Mouse (Mus musculus): ENCODE data around the gene Ushbp1. TPM values are rescaled to one million over a fixed set of nuclear protein-coding genes. Genes with fewer than 3 reads are reported as not detected.

The Ushbp1 gene
- total and polyA plus RNA-seq, 3 experiments: not detected

DNA sequence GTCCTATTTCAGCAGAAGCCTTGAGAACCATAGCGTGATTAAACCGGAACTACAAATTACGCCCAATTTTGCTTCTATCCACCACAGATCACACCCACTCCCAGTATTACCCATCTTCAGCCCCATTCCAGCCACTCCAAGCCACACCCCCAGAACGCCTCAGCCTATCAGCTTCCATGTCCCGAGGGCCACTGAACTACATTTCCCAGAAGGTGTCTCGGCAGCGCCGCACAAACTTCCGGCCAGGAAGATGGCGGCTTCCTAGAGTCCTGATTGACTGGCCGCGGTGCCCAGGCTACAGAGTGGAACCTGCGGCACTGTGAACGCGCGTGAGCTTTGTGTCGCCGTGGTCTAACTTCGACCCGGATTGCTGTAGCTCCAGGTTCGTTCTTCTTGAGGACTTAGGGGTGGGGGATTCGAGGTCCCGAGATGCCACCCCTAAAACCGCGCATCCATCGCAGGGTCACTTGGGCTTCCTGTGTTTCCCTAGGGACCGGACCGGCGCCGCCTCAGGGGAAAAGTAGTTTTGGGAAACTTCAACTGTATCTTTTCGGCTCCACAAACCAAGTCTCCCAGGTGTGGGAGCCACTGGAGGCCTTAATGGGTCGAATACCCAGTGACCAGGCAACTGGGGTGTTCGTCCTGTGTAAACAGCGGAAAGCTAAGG, 1.2 kb upstream of the Ushbp1 start, which contains the start of gene Babam1:
TSS of gene Babam1 (plus strand) at position 223 of the 667 bp plus-strand sequence.
- in situ Hi-C loops (cut with MboI; ENCODE audit: low pct_ligation_motif_present, low pct_unique_long_range_greater_than_20kb, low sequenced_read_pairs): no loop called here
- peak within 1 kb of the TSS; percentile 35 for H3K27ac ChIP-seq (ENCODE audit: insufficient read depth, low read depth)

GRCm38 (mm10) chr8:71395071-71395470, 531 bp downstream of the Ushbp1 start:
- Histone ChIP-seq H3K27ac (ENCODE audit: insufficient read depth, low read depth) (no peak overlapping the region), H3K9ac (ENCODE audit: insufficient read depth, low read depth) (no peak overlapping the region), H3K36me3 (replicated peaks in 1 of 2; ENCODE audit: control insufficient read depth in 1 of 2, insufficient read depth in 1 of 2, low read length in 1 of 2) (peaks cover 13 to 20% of the 10 kb centered on the region in 2 experiments), H3K4me1 (ENCODE audit: control insufficient read depth in 1 of 2, insufficient read depth in 2 of 2) (peaks cover 13 to 49% of the 10 kb centered on the region in 2 experiments), H3K79me2 (replicated peaks; ENCODE audit: control insufficient read depth, extremely low read depth, insufficient read depth, poor library complexity, severe bottlenecking) (peaks cover 6% of the 10 kb centered on the region; the same call in 1 of the 2 replicates), H3K4me2 (ENCODE audit: insufficient read depth, low read depth, poor library complexity, severe bottlenecking) (no peak overlapping the region), H3K4me3 (replicated peaks in 1 of 3; ENCODE audit: low read depth in 2 of 3, low read length in 2 of 3, poor library complexity in 1 of 3) (no peak overlapping the region), H3K27me3 (replicated peaks) (no peaks in the 10 kb centered on the region), H3K9me3 (replicated peaks; ENCODE audit: low read length) (no peaks in the 10 kb centered on the region)
- DNase-seq (ENCODE audit: extremely low read depth): no peak
- in situ Hi-C loops (cut with MboI; ENCODE audit: low pct_ligation_motif_present, low pct_unique_long_range_greater_than_20kb, low sequenced_read_pairs): no loop called here
- no peak for TF ChIP-seq PAX5 (IDR thresholded peaks at IDR 0.05; ENCODE audit: low read length)
- no peak for TF ChIP-seq MAX (IDR thresholded peaks at IDR 0.05; ENCODE audit: low read length)
- TF ChIP-seq KAT2A (IDR thresholded peaks at IDR 0.05; ENCODE audit: insufficient replicate concordance, low read length): no peak
- TF ChIP-seq UBTF (IDR thresholded peaks at IDR 0.05; ENCODE audit: low read depth, low read length): no peak
- no peak for TF ChIP-seq JUN (IDR thresholded peaks at IDR 0.05; ENCODE audit: insufficient read depth, low read depth, low read length)
- TF ChIP-seq CTCF (conservative IDR thresholded peaks at IDR 0.05 in 1 of 2, IDR thresholded peaks at IDR 0.05 in 1 of 2; ENCODE audit: low read depth in 2 of 2, low read length in 2 of 2): no peak
- no peak for TF ChIP-seq SIN3A (IDR thresholded peaks at IDR 0.05; ENCODE audit: low read length)
- TF ChIP-seq ZKSCAN1 (IDR thresholded peaks at IDR 0.05; ENCODE audit: borderline replicate concordance, low read depth, low read length): no peak
- dilution Hi-C loops (cut with MboI; ENCODE audit: extremely low pct_ligation_motif_present, extremely low pct_unique_long_range_greater_than_20kb, low sequenced_read_pairs): no loop called here

More for the DNA sequence above, 1.2 kb upstream of the Ushbp1 start, which contains the start of gene Babam1:
- H3K36me3 ChIP-seq (replicated peaks in 1 of 2; ENCODE audit: control insufficient read depth in 1 of 2, insufficient read depth in 1 of 2, low read length in 1 of 2): peaks cover 19 to 31% of the 10 kb centered on the region in 2 experiments
- no peaks in the 10 kb centered on the region for H3K27me3 ChIP-seq (replicated peaks)
- peak within 1 kb of the TSS; percentile 89 for H3K4me2 ChIP-seq (ENCODE audit: insufficient read depth, low read depth, poor library complexity, severe bottlenecking)
- DNase-seq (ENCODE audit: extremely low read depth): peak; percentile 99
- peaks cover 12 to 40% of the 10 kb centered on the region in 2 experiments for H3K4me1 ChIP-seq (ENCODE audit: control insufficient read depth in 1 of 2, insufficient read depth in 2 of 2)
- dilution Hi-C loops (cut with MboI; ENCODE audit: extremely low pct_ligation_motif_present, extremely low pct_unique_long_range_greater_than_20kb, low sequenced_read_pairs): no loop called here
- peaks cover 6% of the 10 kb centered on the region; the same call in 1 of the 2 replicates for H3K79me2 ChIP-seq (replicated peaks; ENCODE audit: control insufficient read depth, extremely low read depth, insufficient read depth, poor library complexity, severe bottlenecking)
- peak; percentile 86 for TF ChIP-seq ELF1 (IDR thresholded peaks at IDR 0.05; ENCODE audit: low read depth, low read length)
- peak; percentile 56; the same call in 1 of the 2 replicates for TF ChIP-seq NRF1 (IDR thresholded peaks at IDR 0.05; ENCODE audit: low read depth, low read length)
- TF ChIP-seq NELFE (IDR thresholded peaks at IDR 0.05; ENCODE audit: low read depth, low read length): peak; percentile 63; the same call in 1 of the 2 replicates
- TF ChIP-seq POLR2A (IDR thresholded peaks at IDR 0.05; ENCODE audit: low read depth, low read length): peak; percentile 88
- peak; percentile 38; the same call in 1 of the 2 replicates for TF ChIP-seq GABPA (IDR thresholded peaks at IDR 0.05; ENCODE audit: insufficient replicate concordance, low read depth, low read length)
- TF ChIP-seq TCF12 (IDR thresholded peaks at IDR 0.05; ENCODE audit: low read depth, low read length): peak; percentile 85
- peak; percentile 65; the same call in 1 of the 2 replicates for TF ChIP-seq TBP (conservative IDR thresholded peaks at IDR 0.05; ENCODE audit: low read depth, low read length)
- TF ChIP-seq HCFC1 (IDR thresholded peaks at IDR 0.05; ENCODE audit: low read depth, low read length): peak; percentile 99
- TF ChIP-seq CHD2 (IDR thresholded peaks at IDR 0.05; ENCODE audit: low read length): no peak
- TF ChIP-seq SIN3A (IDR thresholded peaks at IDR 0.05; ENCODE audit: low read length): peak; percentile 68; the same call in 1 of the 2 replicates
- TF ChIP-seq SMC3 (IDR thresholded peaks at IDR 0.05; ENCODE audit: low read depth, low read length): no peak
- TF ChIP-seq KAT2A (IDR thresholded peaks at IDR 0.05; ENCODE audit: insufficient replicate concordance, low read length): peak; percentile 95; the same call in 1 of the 2 replicates
- TF ChIP-seq ZMIZ1 (IDR thresholded peaks at IDR 0.05; ENCODE audit: low read depth, low read length): peak; percentile 71; the same call in 1 of the 2 replicates
- peak; percentile 52; the same call in 1 of the 2 replicates for TF ChIP-seq MXI1 (IDR thresholded peaks at IDR 0.05; ENCODE audit: low read depth, low read length)
- no peak for TF ChIP-seq USF1 (IDR thresholded peaks at IDR 0.05; ENCODE audit: low read depth, low read length)
- H3K4me3 ChIP-seq (replicated peaks in 1 of 3; ENCODE audit: low read depth in 2 of 3, low read length in 2 of 3, poor library complexity in 1 of 3): peak within 1 kb of the TSS; percentile 74 to 97 (median 89)
- H3K9me3 ChIP-seq (replicated peaks; ENCODE audit: low read length): no peaks in the 10 kb centered on the region
- peak within 1 kb of the TSS; percentile 87 for H3K9ac ChIP-seq (ENCODE audit: insufficient read depth, low read depth)

Data from CH12.LX (cell line).